Mouse (Mus musculus) brain, embryonic 14.5 days (tissue): ENCODE measurements at regions not wholly inside any gene's neighbourhood (a gene's known extent, or its start where the extent isn't known, plus 50 kb on each side); places are given as distances from the start of the nearest gene placed in this dataset.

ENCODE experiments used
- CTCF ChIP-seq: fragments of 200-500 bp; IDR thresholded peaks from 2 replicates; pipeline ENCODE4 v1.5.1; 2012; ENCODE audit warnings: inconsistent platforms, mild to moderate bottlenecking, moderate library complexity, borderline replicate concordance; ENCODE audit not compliant: insufficient read depth, insufficient read length; ENCODE audit errors: extremely low read depth
- POLR2A ChIP-seq: fragments of 200-500 bp; IDR thresholded peaks from 2 replicates; pipeline ENCODE4 v1.6.1; 2012; ENCODE audit warnings: mild to moderate bottlenecking, inconsistent platforms, borderline replicate concordance; ENCODE audit not compliant: poor library complexity, insufficient read depth, insufficient read length, severe bottlenecking; ENCODE audit errors: extremely low read depth

DNA sequence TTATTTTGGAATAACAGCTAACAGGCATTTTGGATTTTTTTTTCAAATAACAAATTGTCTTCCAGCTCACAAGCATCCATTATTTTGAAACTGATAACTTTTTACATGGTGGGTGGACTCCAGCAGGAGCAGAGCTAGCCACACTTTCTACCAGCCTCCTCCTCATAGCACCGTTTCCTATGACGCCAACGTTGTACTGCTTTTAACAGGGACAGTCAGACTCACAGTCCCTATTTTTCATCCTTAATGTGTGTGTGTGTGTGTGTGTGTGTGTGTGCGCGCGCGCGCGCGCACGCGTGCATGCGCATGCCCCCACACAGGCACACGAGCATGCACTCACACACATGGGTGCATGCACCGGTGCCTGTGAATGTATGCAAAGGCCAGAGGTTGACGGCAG lies 70.5 kb upstream of the S1pr3 start:
- TF ChIP-seq CTCF, result no peak
- no peak for TF ChIP-seq POLR2A
